Mouse (Mus musculus) brown adipose tissue, adult 24 weeks (tissue): ENCODE results near the gene Slc8a3. TPM values are rescaled to one million over a fixed set of nuclear protein-coding genes. Genes with fewer than 3 reads are reported as not detected.
"Not testable (repeated sequence)": the region's sequence is repeated elsewhere in the genome, so short reads cannot be mapped to it uniquely, and the experiment has no call there.

Source experiments
- H3K27ac ChIP-seq: fragments of 200-500 bp; replicated peaks from 2 replicates; pipeline ENCODE4 v1.5.1; 2012; ENCODE audit warnings: low read depth, mild to moderate bottlenecking, low read length
- H3K4me1 ChIP-seq: fragments of 200-500 bp; 2 replicates; pipeline ENCODE4 v1.6.1; 2012; ENCODE audit warnings: low read length, mixed read lengths; ENCODE audit not compliant: control insufficient read depth, insufficient read depth, insufficient read length
- H3K4me3 ChIP-seq: fragments of 200-500 bp; 2 replicates; pipeline ENCODE4 v1.5.1; 2012; ENCODE audit warnings: low read depth, mild to moderate bottlenecking, low read length, moderate library complexity; ENCODE audit not compliant: insufficient read depth
- polyA plus RNA-seq: library from polyadenylated mRNA; stranded (reverse); fragments of >200 nt; gene quantifications from 2 replicates; pipeline ENCODE4 v1.2.4, GENCODE M21; 2012; ENCODE audit not compliant: missing spikeins, insufficient read depth, insufficient read length

Gene Slc8a3
- polyA plus RNA-seq: 0.20 and 0.88 TPM in 2 replicates

DNA sequence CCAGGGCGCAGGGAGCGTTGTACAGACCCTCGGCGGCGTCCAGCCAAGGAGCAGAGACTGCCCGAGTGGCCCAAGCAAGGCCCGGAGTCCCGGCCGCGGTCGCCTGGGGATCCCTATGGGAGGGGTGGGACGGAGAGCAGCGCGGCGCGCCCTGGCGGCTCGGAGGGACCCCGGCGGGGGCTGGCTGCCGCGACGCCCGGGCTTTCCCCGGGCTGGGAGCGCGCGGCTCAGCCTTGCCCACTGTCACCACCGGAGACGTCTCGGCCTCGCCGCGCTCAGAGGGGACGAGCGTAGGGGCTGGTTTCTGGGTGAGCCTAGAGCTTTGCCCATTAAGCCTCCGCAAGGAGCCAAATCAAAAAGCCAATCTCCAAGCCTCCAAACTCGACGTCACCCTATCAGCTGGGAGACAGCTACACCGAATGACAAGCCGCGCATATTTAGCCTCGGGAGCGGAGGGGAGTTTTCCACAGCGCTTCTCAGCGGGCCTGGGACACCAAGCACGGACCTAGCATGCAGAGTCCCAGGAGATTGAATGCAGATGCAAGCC lies at the start of gene Slc8a3:
Gene Slc8a3, minus strand, starts transcription at position 306 of the 547 bp plus-strand sequence.
- no peaks in the 10 kb centered on the region for H3K4me1 ChIP-seq
- peak within 1 kb of the TSS; percentile 38 for H3K4me3 ChIP-seq
- H3K27ac ChIP-seq: no peak within 1 kb of the TSS

DNA sequence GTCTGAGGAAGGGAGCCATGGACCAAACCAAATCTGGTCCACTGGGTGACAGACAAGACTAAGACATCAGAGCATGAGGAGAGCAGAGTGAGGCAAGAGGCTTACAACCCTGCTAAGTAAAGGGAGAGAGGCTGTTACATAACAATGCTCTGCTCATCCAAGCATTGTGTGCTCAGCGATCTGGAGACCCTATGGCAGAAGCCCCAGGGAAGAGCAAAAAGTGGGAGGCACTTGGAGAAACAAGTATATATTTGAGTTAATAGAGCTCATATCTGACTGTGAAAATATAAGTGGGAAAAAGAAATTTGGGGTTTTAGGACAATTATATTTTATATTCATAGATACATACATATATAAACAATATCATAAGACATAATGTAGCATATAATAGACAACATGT lies 46.4 kb upstream of the Slc8a3 start, which contains the start of gene Gm4787:
Gene Gm4787, minus strand, starts transcription at position 101 of the 400 bp plus-strand sequence.
- H3K4me1 ChIP-seq, H3K27ac ChIP-seq, H3K4me3 ChIP-seq: not testable (repeated sequence)

DNA sequence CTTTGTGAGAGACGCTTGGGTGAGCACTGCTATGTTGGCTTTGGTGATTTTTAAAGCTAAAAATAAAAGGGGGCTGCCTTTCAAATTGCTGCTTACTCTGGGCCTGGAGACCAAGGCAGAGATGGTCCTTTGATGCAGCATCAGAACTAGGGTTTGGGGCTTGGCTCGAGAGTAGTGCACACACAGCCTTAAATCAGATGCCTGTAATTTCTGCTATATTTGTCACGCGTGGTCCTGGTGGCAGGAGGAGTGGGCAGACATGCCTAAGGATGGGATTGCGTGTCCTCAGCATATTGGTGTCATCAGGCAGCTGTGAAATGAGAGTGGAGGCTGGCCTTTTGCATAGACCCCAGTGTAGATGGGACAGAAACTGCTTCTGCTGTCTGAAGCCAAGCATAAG lies 861 bp upstream of the Slc8a3 start:
- Histone ChIP-seq H3K4me1 (no peaks in the 10 kb centered on the region), H3K27ac (no peak overlapping the region), H3K4me3 (no peak overlapping the region)

DNA sequence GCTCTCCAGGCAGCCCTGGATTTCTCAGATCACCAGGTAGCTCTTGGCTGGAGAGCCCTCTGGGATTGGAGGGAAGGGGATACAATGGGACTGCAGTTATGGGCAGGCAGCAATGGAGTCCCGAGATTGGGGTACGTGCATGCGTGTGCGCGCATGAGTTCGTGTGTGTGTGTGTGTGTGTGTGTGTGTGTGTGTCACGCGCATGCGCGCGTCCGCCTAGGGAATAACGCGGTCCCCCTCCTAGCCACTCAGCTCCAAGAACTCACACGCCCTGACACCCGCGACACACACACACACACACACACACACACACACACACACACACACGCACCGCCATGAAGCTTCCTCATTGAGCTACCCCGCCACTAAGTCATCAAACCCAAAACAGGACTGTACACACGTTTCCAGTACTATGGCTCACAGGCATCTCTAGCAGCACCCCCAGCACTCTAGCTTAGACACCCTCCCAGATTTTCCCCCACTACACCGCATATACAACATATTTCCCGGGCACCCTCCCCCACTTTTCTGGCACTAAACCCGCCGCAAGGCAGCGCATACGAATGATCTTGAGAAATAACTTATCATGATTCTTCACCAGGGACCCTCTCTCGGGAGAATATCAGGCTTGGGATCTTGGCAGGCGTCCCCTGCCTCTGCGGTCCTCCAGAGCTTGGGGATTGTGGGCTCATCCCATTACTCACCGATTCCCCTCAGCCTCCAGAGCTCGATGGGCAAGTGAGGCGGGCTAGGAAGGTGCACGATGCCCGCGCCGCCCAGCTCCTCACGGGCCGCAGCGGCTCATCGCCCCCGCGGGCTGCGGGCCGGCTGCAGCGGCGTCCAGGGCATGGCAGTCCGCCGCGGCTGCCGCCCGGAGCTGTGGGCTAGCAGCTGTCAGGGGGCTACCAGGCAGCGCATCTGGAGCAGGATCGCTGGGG lies 774 bp downstream of the Slc8a3 start:
- no peaks in the 10 kb centered on the region for H3K4me1 ChIP-seq
- peak overlapping the region; percentile 38 for H3K4me3 ChIP-seq

DNA sequence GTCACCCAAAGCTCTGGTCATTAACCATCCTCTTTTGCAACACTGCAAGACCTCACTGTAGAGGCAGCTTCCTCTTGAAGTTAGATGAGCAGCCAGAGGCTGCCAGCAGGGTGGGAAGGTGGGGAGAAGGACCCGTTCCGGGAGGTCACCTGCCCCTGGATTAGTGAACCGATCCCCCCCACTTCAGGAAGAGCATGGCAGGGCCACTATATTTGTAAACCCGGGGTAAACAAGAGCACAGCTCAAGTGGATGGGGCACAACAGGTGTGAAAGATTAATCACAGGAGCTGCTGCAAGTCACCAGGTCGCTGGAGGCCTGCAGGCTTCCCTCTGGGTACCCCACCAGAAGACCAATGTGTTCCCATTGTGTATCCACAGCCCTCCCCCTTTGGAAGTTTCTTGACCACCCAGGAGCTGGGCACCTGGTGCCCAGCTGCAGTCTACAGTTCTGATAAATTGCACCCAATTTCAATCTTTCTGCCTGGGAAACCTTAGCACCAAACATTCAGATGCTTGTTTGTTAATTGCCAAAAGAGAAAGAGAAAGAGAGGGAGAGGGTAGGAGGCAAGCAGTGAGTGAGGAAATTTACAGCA lies 1.8 kb downstream of the Slc8a3 start:
- Histone ChIP-seq H3K27ac (no peak overlapping the region), H3K4me3 (no peak overlapping the region), H3K4me1 (no peaks in the 10 kb centered on the region)

More for the DNA sequence above, 774 bp downstream of the Slc8a3 start:
- no peak overlapping the region for H3K27ac ChIP-seq

DNA sequence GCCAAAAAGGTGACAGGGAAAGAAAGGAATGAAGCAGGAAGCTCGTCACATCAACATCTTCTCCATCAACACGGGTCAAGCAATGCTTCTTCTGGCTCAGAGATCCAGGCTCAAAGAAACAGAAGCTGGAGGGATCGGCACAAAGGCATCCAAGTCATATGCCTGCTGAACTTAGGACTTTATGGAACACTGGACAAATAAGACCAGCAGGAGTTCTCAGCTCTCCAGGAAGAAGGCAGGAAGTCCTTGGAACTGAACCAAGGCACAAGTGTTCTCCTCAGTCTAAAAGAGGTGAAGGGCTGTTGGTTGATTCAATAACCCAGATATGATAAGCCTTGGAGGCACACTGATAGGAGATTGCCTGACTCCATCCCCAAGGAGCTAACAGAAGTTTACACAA lies 8.0 kb downstream of the Slc8a3 start:
- no peak overlapping the region for H3K27ac ChIP-seq
- H3K4me3 ChIP-seq: no peak overlapping the region
- no peaks in the 10 kb centered on the region for H3K4me1 ChIP-seq

DNA sequence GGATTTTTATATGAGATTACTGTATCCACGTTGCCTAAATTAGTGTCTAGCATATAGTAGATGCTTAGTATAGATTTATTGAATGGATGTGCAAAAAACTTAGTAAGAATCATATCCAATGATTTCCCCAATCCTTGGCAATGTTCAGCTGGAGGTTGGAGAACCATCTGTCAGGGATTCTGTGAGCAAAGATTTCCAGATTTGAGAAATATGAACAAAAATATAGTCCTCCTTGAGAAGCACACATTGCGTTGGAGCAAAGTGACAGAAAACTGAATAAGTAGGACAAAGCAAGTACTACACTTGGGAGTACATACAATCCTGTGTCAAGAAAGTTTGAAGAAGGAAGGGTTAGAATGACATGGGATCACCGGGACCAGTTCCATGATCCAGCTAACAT lies 8.9 kb downstream of the Slc8a3 start:
- no peaks in the 10 kb centered on the region for H3K4me1 ChIP-seq
- no peak overlapping the region for H3K4me3 ChIP-seq
- no peak overlapping the region for H3K27ac ChIP-seq

DNA sequence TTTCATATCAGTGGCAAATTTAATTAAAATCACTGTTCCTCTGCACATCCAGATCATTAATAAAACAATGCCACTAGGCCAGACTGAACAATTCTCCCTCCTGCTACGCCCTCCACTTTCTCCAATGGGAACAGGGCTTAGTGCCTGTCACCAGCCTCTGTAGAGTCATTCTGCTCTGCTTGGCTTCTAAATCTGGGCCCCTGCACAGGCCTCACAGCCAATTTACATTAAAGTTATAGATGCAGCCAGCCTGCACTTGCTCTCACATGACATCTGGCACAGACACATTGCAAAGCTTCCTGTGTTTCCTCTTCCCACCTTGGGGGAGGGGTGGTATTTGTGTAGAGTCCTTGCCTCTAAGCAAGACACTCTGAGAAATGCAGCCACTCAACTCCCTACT lies 12.0 kb downstream of the Slc8a3 start:
- no peaks in the 10 kb centered on the region for H3K4me1 ChIP-seq
- no peak overlapping the region for H3K27ac ChIP-seq
- no peak overlapping the region for H3K4me3 ChIP-seq

DNA sequence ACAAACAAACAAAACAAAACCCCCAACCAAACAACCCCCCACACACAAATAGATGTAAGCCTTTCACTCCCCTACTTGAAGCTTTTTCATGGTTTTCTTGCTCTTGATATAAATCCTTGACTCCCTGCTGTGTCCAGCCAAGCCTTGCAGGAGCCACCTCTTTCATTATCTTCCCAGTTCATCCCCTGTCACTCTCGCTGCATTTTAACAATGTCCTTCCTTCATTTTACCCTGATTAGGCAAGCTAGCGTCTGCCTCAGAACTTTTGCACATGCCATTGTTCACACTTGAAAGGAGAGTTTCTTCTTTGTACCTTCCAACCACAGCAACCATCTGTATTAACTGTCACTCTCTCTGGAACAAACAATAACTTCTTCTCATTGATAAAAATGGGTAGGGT lies 15.2 kb downstream of the Slc8a3 start:
- Histone ChIP-seq H3K27ac (no peak overlapping the region), H3K4me3 (no peak overlapping the region), H3K4me1 (no peaks in the 10 kb centered on the region)

DNA sequence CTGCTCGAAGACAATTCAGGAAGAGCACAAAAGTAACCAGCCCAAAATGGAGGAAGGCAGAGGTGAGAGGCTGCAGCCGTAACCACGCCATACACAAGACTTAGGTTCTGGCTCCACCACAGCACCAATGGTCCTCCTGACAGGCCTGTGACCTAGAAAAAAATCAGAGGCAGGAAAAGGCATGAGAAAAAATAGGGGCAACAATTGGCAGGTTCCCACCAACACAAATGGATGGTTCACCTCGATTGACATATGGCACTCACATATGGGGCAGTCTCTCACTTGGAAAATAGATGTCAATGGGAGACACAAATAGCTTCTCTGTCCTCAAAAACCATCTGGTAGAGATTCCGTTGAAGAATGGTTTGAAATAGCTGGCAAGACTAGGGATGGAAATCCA lies 17.0 kb downstream of the Slc8a3 start:
- Histone ChIP-seq H3K27ac (no peak overlapping the region), H3K4me1 (no peaks in the 10 kb centered on the region), H3K4me3 (no peak overlapping the region)

DNA sequence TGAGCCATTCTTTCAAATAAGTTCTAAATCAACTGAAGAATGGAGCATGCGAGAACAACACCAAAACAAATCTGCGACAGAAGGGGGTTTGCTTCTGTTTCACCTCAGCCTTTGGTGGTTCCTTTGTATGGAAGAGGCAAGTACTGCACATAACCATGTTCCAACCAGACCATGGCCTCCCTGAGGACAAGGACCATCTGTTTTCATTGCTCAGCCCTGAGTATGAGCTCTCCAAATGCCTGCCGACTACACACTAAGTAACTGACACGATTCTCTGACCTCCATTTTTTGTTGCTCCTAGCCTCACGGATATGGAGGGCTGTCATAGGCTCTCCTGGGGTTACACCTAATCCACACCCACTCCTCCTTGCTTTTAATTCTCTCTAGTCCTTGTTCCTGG lies 29.4 kb downstream of the Slc8a3 start:
- no peaks in the 10 kb centered on the region for H3K4me1 ChIP-seq
- H3K4me3 ChIP-seq: no peak overlapping the region
- no peak overlapping the region for H3K27ac ChIP-seq

DNA sequence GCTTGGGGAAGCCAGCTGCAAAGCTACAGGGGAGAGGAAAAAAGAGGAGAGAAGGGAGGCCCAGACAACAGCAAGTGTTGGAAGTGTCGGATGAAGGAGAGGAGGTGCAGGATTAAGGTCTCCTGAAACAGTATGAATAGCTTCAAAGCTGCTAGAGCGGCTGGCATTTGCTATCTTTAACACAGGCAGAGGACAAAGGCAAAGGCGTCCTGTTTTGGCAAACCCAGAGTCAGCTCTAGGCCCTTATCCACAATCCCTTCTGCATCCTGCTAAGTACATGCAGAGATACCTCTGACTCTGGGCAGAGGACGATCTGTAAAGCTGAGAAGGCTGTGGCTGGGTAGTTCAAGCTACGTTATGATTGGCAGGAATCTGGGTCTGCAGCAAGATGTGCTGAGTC lies 38.4 kb downstream of the Slc8a3 start:
- H3K4me1 ChIP-seq: no peaks in the 10 kb centered on the region
- H3K4me3 ChIP-seq: no peak overlapping the region
- no peak overlapping the region for H3K27ac ChIP-seq

DNA sequence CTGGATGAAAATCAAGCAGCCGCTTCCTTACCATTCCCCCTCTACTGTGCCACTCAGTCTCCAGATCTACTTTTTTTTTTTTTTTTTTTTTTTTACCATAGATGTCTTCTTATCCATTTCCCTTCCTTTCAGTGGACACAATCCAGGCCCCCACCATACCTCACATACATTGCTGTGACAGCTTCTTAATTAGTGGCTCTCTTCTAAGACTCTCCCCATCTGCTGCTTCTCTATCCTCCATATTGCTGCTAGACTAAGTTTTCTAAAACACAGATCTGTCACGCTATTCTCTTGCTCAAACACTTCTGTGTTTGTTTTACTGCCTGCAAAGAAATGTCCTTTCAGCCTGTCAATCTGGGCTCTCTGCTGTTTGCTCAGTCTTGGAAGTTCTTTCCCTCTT lies 54.9 kb downstream of the Slc8a3 start:
- Histone ChIP-seq H3K4me1 (no peaks in the 10 kb centered on the region), H3K4me3 (no peak overlapping the region), H3K27ac (no peak overlapping the region)

DNA sequence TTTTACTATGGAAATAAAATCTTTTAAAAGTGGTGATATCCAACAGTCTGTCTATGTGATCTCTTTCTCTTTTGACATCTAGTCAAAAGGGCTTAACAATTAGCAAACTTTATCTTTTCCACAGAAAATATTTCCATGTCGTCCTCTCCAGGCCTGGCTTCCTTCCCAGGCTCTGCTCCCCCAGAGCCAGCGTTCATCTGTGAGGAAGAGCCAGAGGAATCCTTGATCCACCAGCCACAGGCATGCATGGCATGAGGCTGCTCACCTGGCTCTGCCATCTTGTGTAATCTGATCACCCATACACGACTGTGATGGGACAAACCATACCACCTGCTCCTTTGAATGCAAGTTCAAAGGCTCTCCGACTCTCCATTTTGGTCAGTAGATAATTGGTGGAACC lies 58.4 kb downstream of the Slc8a3 start:
- Histone ChIP-seq H3K27ac (no peak overlapping the region), H3K4me1 (no peaks in the 10 kb centered on the region), H3K4me3 (no peak overlapping the region)

DNA sequence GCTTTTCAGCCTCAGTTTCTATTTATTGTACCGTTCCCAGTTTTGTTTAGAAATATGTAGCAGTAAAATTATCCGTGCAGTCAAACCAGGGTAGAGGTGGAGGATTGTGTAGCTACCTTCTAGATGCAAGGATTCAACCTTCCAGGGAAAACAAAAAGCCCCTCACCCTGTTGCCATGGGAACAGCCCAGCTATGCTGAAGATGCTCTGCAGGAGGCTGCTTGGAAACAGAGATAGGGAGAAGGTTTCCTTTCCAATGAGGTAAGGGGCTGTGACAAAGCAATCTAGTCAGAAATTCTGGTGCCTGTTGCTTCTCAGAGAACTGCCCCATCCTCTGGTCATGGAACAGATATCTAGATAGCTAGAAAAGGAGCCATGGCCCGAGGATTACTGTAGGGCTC lies 59.6 kb downstream of the Slc8a3 start:
- Histone ChIP-seq H3K4me1 (no peaks in the 10 kb centered on the region), H3K4me3 (no peak overlapping the region), H3K27ac (no peak overlapping the region)
